Mouse (Mus musculus) left cerebral cortex, postnatal 14 days (tissue): Measurements from ENCODE around the gene Unc80. TPM values are rescaled to one million over a fixed set of nuclear protein-coding genes. Genes with fewer than 3 reads are reported as not detected.
A peak's percentile ranks its signal among the peaks of the same experiment; 100 is the strongest.
"Not testable (repeated sequence)": the region's sequence is repeated elsewhere in the genome, so short reads cannot be mapped to it uniquely, and the experiment has no call there.

Experiments used
- DNase-seq, 2 experiments: peaks; one replicate each; pipeline ENCODE4 v3.0.0; 2021 to 2022; ENCODE audit warnings: low spot score in 2 of 2, mixed read lengths in 1 of 2
- intact Hi-C: fragments of 180-260 bp; cut with DNase I; formaldehyde crosslinking; loops from one replicate; pipeline ENCODE4 v1.15.1; 2025
- total RNA-seq, 2 experiments: library from RNA; stranded (reverse); gene quantifications; 2 replicates each; pipeline ENCODE4 v1.2.3; 2021

Unc80 gene
- total RNA-seq, 2 experiments from 2014 or later = 149 TPM

- intact Hi-C loops = no loop called here
- no peak for DNase-seq
Measured at GRCm38 (mm10) chr1:66569736-66570135, 101.6 kb downstream of the Unc80 start.

- intact Hi-C loops = no loop called here
- no peak for DNase-seq
Measured at GRCm38 (mm10) chr1:66597163-66597788, 129.1 kb downstream of the Unc80 start.

GRCm38 (mm10) chr1:66608304-66608703 is 140.1 kb downstream of the Unc80 start:
- no peak for DNase-seq
- intact Hi-C loops = no loop called here

- no peak for DNase-seq
- intact Hi-C loops = no loop called here
Measured at GRCm38 (mm10) chr1:66617188-66617587, 149.0 kb downstream of the Unc80 start.

- DNase-seq = peak in 1 of 2 experiments; percentile 14
- intact Hi-C loops = no loop called here
Measured at GRCm38 (mm10) chr1:66638177-66638576, 170.0 kb downstream of the Unc80 start.

- intact Hi-C loops = no loop called here
- DNase-seq = no peak
Measured at GRCm38 (mm10) chr1:66646894-66647293, 178.7 kb downstream of the Unc80 start.

- peak; percentile 49 to 57 for DNase-seq
- intact Hi-C loops = no loop called here
Measured at GRCm38 (mm10) chr1:66649568-66649967, 181.4 kb downstream of the Unc80 start.

- intact Hi-C loops = no loop called here
- no peak for DNase-seq
Measured at GRCm38 (mm10) chr1:66650006-66650405, 181.8 kb downstream of the Unc80 start.

GRCm38 (mm10) chr1:66655119-66655746 is 187.1 kb downstream of the Unc80 start:
- intact Hi-C loops = loop anchor here (5.0 kb wide), 1 partner anchor 543 kb away; no protein-coding TSS in a partner anchor
- DNase-seq = peak; percentile 51 to 55

- DNase-seq = peak; percentile 38 to 56
- intact Hi-C loops = loop anchor here (5.0 kb wide), 1 partner anchor 543 kb away; no protein-coding TSS in a partner anchor
Measured at GRCm38 (mm10) chr1:66655747-66656119, 187.6 kb downstream of the Unc80 start.

GRCm38 (mm10) chr1:66671475-66671874 is 203.3 kb downstream of the Unc80 start:
- DNase-seq = no peak
- intact Hi-C loops = no loop called here

GRCm38 (mm10) chr1:66672812-66673211 is 204.6 kb downstream of the Unc80 start:
- DNase-seq = no peak
- intact Hi-C loops = no loop called here

- peak in 1 of 2 experiments; percentile 15 for DNase-seq
- intact Hi-C loops = no loop called here
Measured at GRCm38 (mm10) chr1:66677928-66678327, 209.8 kb downstream of the Unc80 start.

- no peak for DNase-seq
- intact Hi-C loops = no loop called here
Measured at GRCm38 (mm10) chr1:66678662-66679061, 210.5 kb downstream of the Unc80 start.

- no peak for DNase-seq
- intact Hi-C loops = no loop called here
Measured at GRCm38 (mm10) chr1:66682974-66683373, 214.8 kb downstream of the Unc80 start.

- intact Hi-C loops = no loop called here
- DNase-seq = no peak
Measured at GRCm38 (mm10) chr1:66691772-66692171, 223.6 kb downstream of the Unc80 start.

GRCm38 (mm10) chr1:66692308-66692707 is 224.1 kb downstream of the Unc80 start:
- intact Hi-C loops = no loop called here

GRCm38 (mm10) chr1:66692780-66693392 is 224.7 kb downstream of the Unc80 start:
- DNase-seq = peak in 1 of 2 experiments; percentile 9
- intact Hi-C loops = no loop called here

More at GRCm38 (mm10) chr1:66692308-66692707, 224.1 kb downstream of the Unc80 start:
- DNase-seq = no peak

GRCm38 (mm10) chr1:66694266-66694665 is 226.1 kb downstream of the Unc80 start:
- no peak for DNase-seq
- intact Hi-C loops = no loop called here

- intact Hi-C loops = no loop called here
- DNase-seq = no peak
Measured at GRCm38 (mm10) chr1:66695296-66695695, 227.1 kb downstream of the Unc80 start.

GRCm38 (mm10) chr1:66699630-66700029 is 231.5 kb downstream of the Unc80 start:
- intact Hi-C loops = loop anchor here (2.0 kb wide), 1 partner anchor 117 kb away; the partner anchor contains the start of gene Kansl1l
- DNase-seq = not testable (repeated sequence)
